Mouse (Mus musculus) gastrocnemius, adult 8-10 months (tissue): Measurements from ENCODE around the gene Espn. TPM values are rescaled to one million over a fixed set of nuclear protein-coding genes. Genes with fewer than 3 reads are reported as not detected.

Source experiments
- DNase-seq, 2 experiments: peaks; one replicate each; pipeline ENCODE4 v3.0.0; 2022; ENCODE audit warnings: low spot score in 2 of 2
- total RNA-seq, 4 experiments: library from RNA; stranded (reverse); gene quantifications; 2 replicates each; pipeline ENCODE4 v1.2.4; 2022

Gene Espn
- total RNA-seq, 4 experiments from 2014 or later: 0.11 to 0.48 (median 0.28) TPM

GRCm38 (mm10) chr4:152072655-152073054 lies 79.5 kb downstream of the Espn start:
- no peak for DNase-seq

DNA sequence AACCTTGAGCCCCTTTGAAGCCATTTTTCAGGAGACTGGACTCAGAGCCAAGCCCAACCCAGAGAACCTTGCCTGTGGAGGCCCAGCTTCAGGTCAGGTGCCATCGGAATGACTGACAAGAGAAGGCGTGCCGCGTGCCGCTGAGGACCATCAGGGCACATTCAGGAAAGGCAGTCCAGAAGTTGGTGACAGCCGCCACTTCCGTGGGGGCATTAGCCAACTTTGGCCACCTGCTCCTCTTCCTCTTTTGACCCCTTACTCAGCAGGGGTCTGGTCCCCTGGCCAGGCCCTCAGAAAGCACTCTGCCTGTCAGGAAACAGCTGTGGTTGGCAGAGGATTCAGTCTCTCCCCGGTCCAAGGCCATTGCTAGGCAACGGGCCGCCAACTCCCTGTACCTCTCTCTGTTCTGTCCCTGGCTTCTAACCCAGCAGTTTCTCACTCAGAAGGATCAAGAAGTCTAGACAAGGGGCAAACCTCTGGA lies 80.0 kb downstream of the Espn start, which contains the start of gene Plekhg5:
Gene Plekhg5, plus strand, starts transcription at position 378 of the 481 bp plus-strand sequence.
- no peak for DNase-seq

- DNase-seq: no peak
Measured at GRCm38 (mm10) chr4:152070494-152071396, 81.4 kb downstream of the Espn start.

Other genes starting within 250 kb of the Espn start
- 10 to 100 TPM; 38.7 to 58.6 (median 46.5) TPM for gene Dnajc11, start 218.7 kb downstream of the Espn start, total RNA-seq
- gene Thap3, start 163.4 kb downstream of the Espn start, total RNA-seq: 10 to 100 TPM; 30.4 to 33.6 (median 32.1) TPM
- 1 to 10 TPM; 3.9 to 4.8 (median 4.5) TPM for gene Phf13, start 156.1 kb downstream of the Espn start, total RNA-seq
- 100 to 1,000 TPM; 125 to 158 (median 140) TPM for gene Klhl21, start 143.6 kb downstream of the Espn start, total RNA-seq
- gene Zbtb48, start 124.7 kb downstream of the Espn start, total RNA-seq: 1 to 10 TPM; 2.3 to 4.8 (median 3.1) TPM
- gene Tas1r1, start 113.8 kb downstream of the Espn start, total RNA-seq: 1 to 10 TPM in 1 of 4 experiments, under 1 TPM in 3; 0.32 to 1.3 (median 0.66) TPM
- gene Nol9, start 113.0 kb downstream of the Espn start, total RNA-seq: 10 to 100 TPM in 2 of 4 experiments, 1 to 10 TPM in 2; 9.4 to 13.2 (median 10.0) TPM
- 1 to 10 TPM; 5.2 to 6.1 (median 5.8) TPM for gene Plekhg5, start 79.9 kb downstream of the Espn start, total RNA-seq
- gene Tnfrsf25, start 36.4 kb downstream of the Espn start, total RNA-seq: under 1 TPM in 3 of 4 experiments, not detected in 1; 0.40 to 0.90 (median 0.85) TPM
- gene Hes2, start 6.5 kb upstream of the Espn start, total RNA-seq: not detected
- 10 to 100 TPM; 13.8 to 15.9 (median 15.1) TPM for gene Acot7, start 25.8 kb upstream of the Espn start, total RNA-seq
- 1 to 10 TPM; 2.4 to 2.7 (median 2.5) TPM for gene Gpr153, start 121.9 kb upstream of the Espn start, total RNA-seq
- gene Hes3, start 139.3 kb upstream of the Espn start, total RNA-seq: not detected
- 10 to 100 TPM; 19.3 to 27.2 (median 21.6) TPM for gene Icmt, start 144.9 kb upstream of the Espn start, total RNA-seq
- not detected for gene Rnf207, start 166.6 kb upstream of the Espn start, total RNA-seq
- gene Rpl22, start 173.4 kb upstream of the Espn start, total RNA-seq: 100 to 1,000 TPM; 195 to 290 (median 232) TPM
- under 1 TPM; 0.05 to 0.54 (median 0.12) TPM for gene Chd5, start 186.3 kb upstream of the Espn start, total RNA-seq